Mouse (Mus musculus): ENCODE data around the gene Tbc1d22b. TPM values are rescaled to one million over a fixed set of nuclear protein-coding genes. Genes with fewer than 3 reads are reported as not detected.

The Tbc1d22b gene
- 20.8 and 21.8 TPM in 2 replicates for polyA plus RNA-seq (2011; ENCODE audit: insufficient read depth, insufficient read length, low read depth, missing spikeins)

GRCm38 (mm10) chr17:29549543-29550428 is at the start of gene Tbc1d22b, which contains the start of gene Gm17657:
Gene Tbc1d22b (plus strand): TSS chr17:29549785.
Gene Gm17657 (minus strand): TSS chr17:29549638.
- Histone ChIP-seq H3K4me3 (ENCODE audit: low read depth, low read length) (peak within 1 kb of the TSS; percentile 91), H3K4me1 (ENCODE audit: control insufficient read depth, insufficient read depth, low read length) (no peaks in the 10 kb centered on the region), H3K9ac (ENCODE audit: low read depth, poor library complexity, severe bottlenecking) (peak within 1 kb of the TSS; percentile 93), H3K36me3 (ENCODE audit: control insufficient read depth, insufficient read depth, low read length, poor library complexity, severe bottlenecking) (no peaks in the 10 kb centered on the region), H3K27me3 (ENCODE audit: control insufficient read depth, insufficient read depth, low read length, poor library complexity, severe bottlenecking) (no peaks in the 10 kb centered on the region), H3K27ac (ENCODE audit: insufficient read depth, low read length) (no peak within 1 kb of the TSS), H3K9me3 (replicated peaks; ENCODE audit: control insufficient read depth, insufficient read depth, low read length, poor library complexity, severe bottlenecking) (no peaks in the 10 kb centered on the region)
- no peak for TF ChIP-seq EP300 (IDR thresholded peaks at IDR 0.05; ENCODE audit: insufficient read depth, low read depth, low read length)
- no peak for TF ChIP-seq CTCF (IDR thresholded peaks at IDR 0.05; ENCODE audit: low read depth, low read length)
- no peak for TF ChIP-seq POLR2A (IDR thresholded peaks at IDR 0.05; ENCODE audit: insufficient read depth, low read length)

GRCm38 (mm10) chr17:29500243-29500740 is 49.3 kb upstream of the Tbc1d22b start:
- H3K9me3 ChIP-seq (replicated peaks; ENCODE audit: control insufficient read depth, insufficient read depth, low read length, poor library complexity, severe bottlenecking): no peaks in the 10 kb centered on the region
- TF ChIP-seq POLR2A (IDR thresholded peaks at IDR 0.05; ENCODE audit: insufficient read depth, low read length): no peak
- no peak for TF ChIP-seq CTCF (IDR thresholded peaks at IDR 0.05; ENCODE audit: low read depth, low read length)
- no peak for TF ChIP-seq EP300 (IDR thresholded peaks at IDR 0.05; ENCODE audit: insufficient read depth, low read depth, low read length)
- 0 out of 2 replicates have a peak, but pooled peaks cover 4% of the 10 kb centered on the region for H3K36me3 ChIP-seq (ENCODE audit: control insufficient read depth, insufficient read depth, low read length, poor library complexity, severe bottlenecking)
- H3K27me3 ChIP-seq (ENCODE audit: control insufficient read depth, insufficient read depth, low read length, poor library complexity, severe bottlenecking): no peaks in the 10 kb centered on the region
- H3K4me1 ChIP-seq (ENCODE audit: control insufficient read depth, insufficient read depth, low read length): peaks cover 2% of the 10 kb centered on the region
- H3K9ac ChIP-seq (ENCODE audit: low read depth, poor library complexity, severe bottlenecking): no peak overlapping the region
- no peak overlapping the region for H3K4me3 ChIP-seq (ENCODE audit: low read depth, low read length)
- H3K27ac ChIP-seq (ENCODE audit: insufficient read depth, low read length): no peak overlapping the region

GRCm38 (mm10) chr17:29500802-29501469 is 48.6 kb upstream of the Tbc1d22b start:
- H3K9ac ChIP-seq (ENCODE audit: low read depth, poor library complexity, severe bottlenecking): no peak overlapping the region
- H3K4me1 ChIP-seq (ENCODE audit: control insufficient read depth, insufficient read depth, low read length): peaks cover 2% of the 10 kb centered on the region
- H3K4me3 ChIP-seq (ENCODE audit: low read depth, low read length): no peak overlapping the region
- no peak for TF ChIP-seq EP300 (IDR thresholded peaks at IDR 0.05; ENCODE audit: insufficient read depth, low read depth, low read length)
- TF ChIP-seq POLR2A (IDR thresholded peaks at IDR 0.05; ENCODE audit: insufficient read depth, low read length): no peak
- TF ChIP-seq CTCF (IDR thresholded peaks at IDR 0.05; ENCODE audit: low read depth, low read length): no peak
- H3K9me3 ChIP-seq (replicated peaks; ENCODE audit: control insufficient read depth, insufficient read depth, low read length, poor library complexity, severe bottlenecking): no peaks in the 10 kb centered on the region
- no peaks in the 10 kb centered on the region for H3K27me3 ChIP-seq (ENCODE audit: control insufficient read depth, insufficient read depth, low read length, poor library complexity, severe bottlenecking)
- H3K27ac ChIP-seq (ENCODE audit: insufficient read depth, low read length): no peak overlapping the region
- 0 out of 2 replicates have a peak, but pooled peaks cover 4% of the 10 kb centered on the region for H3K36me3 ChIP-seq (ENCODE audit: control insufficient read depth, insufficient read depth, low read length, poor library complexity, severe bottlenecking)

- H3K27me3 ChIP-seq (ENCODE audit: control insufficient read depth, insufficient read depth, low read length, poor library complexity, severe bottlenecking): no peaks in the 10 kb centered on the region
- TF ChIP-seq POLR2A (IDR thresholded peaks at IDR 0.05; ENCODE audit: insufficient read depth, low read length) (no peak), CTCF (IDR thresholded peaks at IDR 0.05; ENCODE audit: low read depth, low read length) (no peak), EP300 (IDR thresholded peaks at IDR 0.05; ENCODE audit: insufficient read depth, low read depth, low read length) (no peak)
- H3K36me3 ChIP-seq (ENCODE audit: control insufficient read depth, insufficient read depth, low read length, poor library complexity, severe bottlenecking): no peaks in the 10 kb centered on the region
- no peaks in the 10 kb centered on the region for H3K9me3 ChIP-seq (replicated peaks; ENCODE audit: control insufficient read depth, insufficient read depth, low read length, poor library complexity, severe bottlenecking)
- H3K9ac ChIP-seq (ENCODE audit: low read depth, poor library complexity, severe bottlenecking): no peak overlapping the region
- no peak overlapping the region for H3K27ac ChIP-seq (ENCODE audit: insufficient read depth, low read length)
- peaks cover 2% of the 10 kb centered on the region for H3K4me1 ChIP-seq (ENCODE audit: control insufficient read depth, insufficient read depth, low read length)
- H3K4me3 ChIP-seq (ENCODE audit: low read depth, low read length): no peak overlapping the region
These were observed 47.4 kb upstream of the Tbc1d22b start for GRCm38 (mm10) chr17:29502005-29502668.

- Histone ChIP-seq H3K27me3 (ENCODE audit: control insufficient read depth, insufficient read depth, low read length, poor library complexity, severe bottlenecking) (no peaks in the 10 kb centered on the region), H3K4me3 (ENCODE audit: low read depth, low read length) (peak overlapping the region; percentile 13; the same call in 1 of the 2 replicates), H3K36me3 (ENCODE audit: control insufficient read depth, insufficient read depth, low read length, poor library complexity, severe bottlenecking) (no peaks in the 10 kb centered on the region), H3K4me1 (ENCODE audit: control insufficient read depth, insufficient read depth, low read length) (peaks cover 2% of the 10 kb centered on the region), H3K9ac (ENCODE audit: low read depth, poor library complexity, severe bottlenecking) (0 out of 2 replicates have a peak overlapping the region, but pooled peaks have one; percentile 51), H3K27ac (ENCODE audit: insufficient read depth, low read length) (no peak overlapping the region), H3K9me3 (replicated peaks; ENCODE audit: control insufficient read depth, insufficient read depth, low read length, poor library complexity, severe bottlenecking) (no peaks in the 10 kb centered on the region)
- no peak for TF ChIP-seq CTCF (IDR thresholded peaks at IDR 0.05; ENCODE audit: low read depth, low read length)
- TF ChIP-seq POLR2A (IDR thresholded peaks at IDR 0.05; ENCODE audit: insufficient read depth, low read length): no peak
- 0 out of 2 replicates have a peak, but pooled peaks have one; percentile 33 for TF ChIP-seq EP300 (IDR thresholded peaks at IDR 0.05; ENCODE audit: insufficient read depth, low read depth, low read length)
These were observed 46.6 kb upstream of the Tbc1d22b start for GRCm38 (mm10) chr17:29502669-29503665.

Measured in ES-Bruce4 (cell line).